ENCODE assay signal across 12 mouse cellular contexts in the genomic region with DNA sequence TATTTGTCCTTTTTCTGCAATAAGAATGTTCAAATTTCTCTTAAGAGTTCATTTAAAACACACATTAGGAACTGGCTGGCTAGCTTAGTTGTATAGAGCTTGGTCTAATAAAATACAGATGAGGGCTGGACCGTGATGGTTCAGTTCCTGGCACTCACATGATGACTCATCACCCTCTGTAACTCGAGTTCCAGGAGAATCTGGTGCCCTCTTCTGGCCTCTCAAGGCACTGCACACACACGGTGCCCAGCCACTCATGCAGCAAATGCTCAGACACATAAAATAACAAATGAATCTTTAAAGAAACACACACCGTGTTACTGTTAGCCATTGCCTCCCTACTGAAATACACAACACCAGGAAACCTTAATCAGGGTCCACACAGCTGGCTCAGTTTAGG.
DNase-seq lines count a peak whose midpoint lies in the region; ATAC-seq and TF ChIP-seq lines count a peak whose summit lies in the region.
"Had no signal": no experiment of that assay in that cellular context is flagged by ENCODE, and none has a peak within 500 bp of the region (broad histone marks: within the 10 kb centered on the region; RNA-seq: fewer than 3 reads in every experiment).

No protein-coding gene starts in this region.

- no peak for TF ChIP-seq POLR2A in ES-Bruce4 (IDR thresholded peaks at IDR 0.05; ENCODE audit: insufficient read depth, low read length)

- no peak overlapping the region for H3K4me2 ChIP-seq in liver, embryonic 14.5 days (ENCODE audit: low read depth)
- H3K4me2 ChIP-seq in liver, embryonic 11.5 days: no peak overlapping the region
- H3K4me2 ChIP-seq: heart, embryonic 15.5 days; midbrain, embryonic 15.5 days had no signal

- H3K27me3 ChIP-seq in liver, embryonic 14.5 days (ENCODE audit: control insufficient read depth, insufficient read depth, low read length): no peaks in the 10 kb centered on the region
- H3K27me3 ChIP-seq in liver, embryonic 11.5 days (replicated peaks; ENCODE audit: control insufficient read depth, insufficient read depth, low read length): no peaks in the 10 kb centered on the region
- H3K27me3 ChIP-seq in ES-Bruce4 (ENCODE audit: control insufficient read depth, insufficient read depth, low read length, poor library complexity, severe bottlenecking): no peaks in the 10 kb centered on the region
- H3K27me3 ChIP-seq: heart, embryonic 15.5 days; midbrain, embryonic 15.5 days had no signal

- H3K9me3 ChIP-seq in liver, embryonic 14.5 days (ENCODE audit: control insufficient read depth, low read length): peaks cover 2% of the 10 kb centered on the region
- H3K9me3 ChIP-seq in liver, embryonic 11.5 days (ENCODE audit: control insufficient read depth, low read length): no peaks in the 10 kb centered on the region
- H3K9me3 ChIP-seq in ES-Bruce4 (replicated peaks; ENCODE audit: control insufficient read depth, insufficient read depth, low read length, poor library complexity, severe bottlenecking): no peaks in the 10 kb centered on the region; the same call in 1 of the 2 replicates
- H3K9me3 ChIP-seq: heart, embryonic 15.5 days; midbrain, embryonic 15.5 days had no signal

- intact Hi-C loops in gastrocnemius, adult 2 months (cut with DNase I): no loop called here
- intact Hi-C loops in gastrocnemius, postnatal 14 days (cut with DNase I; ENCODE audit: low total_unique reads): no loop called here

- TF ChIP-seq EP300 in liver, embryonic 14.5 days (IDR thresholded peaks at IDR 0.05; ENCODE audit: low read depth): no peak
- TF ChIP-seq EP300 in ES-Bruce4 (IDR thresholded peaks at IDR 0.05; ENCODE audit: insufficient read depth, low read depth, low read length): no peak

- no peaks in the 10 kb centered on the region for H3K36me3 ChIP-seq in liver, embryonic 14.5 days (replicated peaks; ENCODE audit: control insufficient read depth, insufficient read depth, low read depth)
- H3K36me3 ChIP-seq in liver, embryonic 11.5 days (ENCODE audit: control insufficient read depth, insufficient read depth, low read length): no peaks in the 10 kb centered on the region
- H3K36me3 ChIP-seq in ES-Bruce4 (ENCODE audit: control insufficient read depth, insufficient read depth, low read length, poor library complexity, severe bottlenecking): no peaks in the 10 kb centered on the region
- H3K36me3 ChIP-seq: heart, embryonic 15.5 days; midbrain, embryonic 15.5 days had no signal

- no peak overlapping the region for H3K27ac ChIP-seq in gastrocnemius, adult 2 months
- H3K27ac ChIP-seq in liver, embryonic 14.5 days: no peak overlapping the region
- H3K27ac ChIP-seq in liver, embryonic 11.5 days (ENCODE audit: low read depth, low read length): no peak overlapping the region
- no peak overlapping the region for H3K27ac ChIP-seq in ES-Bruce4 (ENCODE audit: insufficient read depth, low read length)
- H3K27ac ChIP-seq: heart, embryonic 15.5 days; midbrain, embryonic 15.5 days had no signal

- H3K4me1 ChIP-seq in liver, embryonic 14.5 days (replicated peaks; ENCODE audit: control insufficient read depth in 2 of 2, insufficient read depth in 2 of 2, low read length in 1 of 2): no peaks in the 10 kb centered on the region
- H3K4me1 ChIP-seq in liver, embryonic 11.5 days (replicated peaks; ENCODE audit: control insufficient read depth, insufficient read depth, low read length): no peaks in the 10 kb centered on the region
- H3K4me1 ChIP-seq in ES-Bruce4 (ENCODE audit: control insufficient read depth, insufficient read depth, low read length): no peaks in the 10 kb centered on the region
- H3K4me1 ChIP-seq: midbrain, embryonic 15.5 days had no signal

- H3K4me3 ChIP-seq in gastrocnemius, adult 2 months: no peak overlapping the region
- no peak overlapping the region for H3K4me3 ChIP-seq in liver, embryonic 14.5 days (ENCODE audit: insufficient read depth in 1 of 2, low read depth in 2 of 2, low read length in 2 of 2)
- no peak overlapping the region for H3K4me3 ChIP-seq in liver, embryonic 11.5 days (ENCODE audit: low read depth, low read length)
- H3K4me3 ChIP-seq in ES-Bruce4 (ENCODE audit: low read depth, low read length): no peak overlapping the region
- H3K4me3 ChIP-seq: heart, embryonic 15.5 days; midbrain, embryonic 15.5 days had no signal

- no peak for ATAC-seq in liver, embryonic 14.5 days (ENCODE audit: insufficient read depth)
- ATAC-seq in liver, embryonic 11.5 days (replicated peaks; ENCODE audit: low FRiP score): no peak
- ATAC-seq: CD4-positive, CD25-positive, alpha-beta regulatory T cell, adult 4 months; midbrain, embryonic 15.5 days had no signal

- H3K9ac ChIP-seq in liver, embryonic 14.5 days (replicated peaks): no peak overlapping the region
- H3K9ac ChIP-seq in liver, embryonic 11.5 days (ENCODE audit: low read depth, low read length): no peak overlapping the region
- H3K9ac ChIP-seq in ES-Bruce4 (ENCODE audit: low read depth, poor library complexity, severe bottlenecking): no peak overlapping the region
- H3K9ac ChIP-seq: heart, embryonic 15.5 days; midbrain, embryonic 15.5 days had no signal

- no peak for DNase-seq in gastrocnemius, adult 2 months
- no peak for DNase-seq in gastrocnemius, postnatal 14 days
- DNase-seq in liver, embryonic 14.5 days (ENCODE audit: low read depth in 3 of 3, low spot score in 3 of 3): no peak
- DNase-seq in liver, embryonic 11.5 days (ENCODE audit: low spot score): no peak
- peak; percentile 20 for DNase-seq in forelimb bud, embryonic 11.5 days (ENCODE audit: low read depth, low spot score)
- DNase-seq in right cerebral cortex, adult 18-20 months: no peak
- DNase-seq in left cerebral cortex, adult 11 months (ENCODE audit: low spot score): no peak
- DNase-seq: gastrocnemius, postnatal 36 days had no signal

- peak; percentile 21; the same call in 1 of the 2 replicates for TF ChIP-seq CTCF in gastrocnemius, adult 2 months (IDR thresholded peaks at IDR 0.05)
- peak; percentile 49 for TF ChIP-seq CTCF in liver, embryonic 14.5 days (IDR thresholded peaks at IDR 0.05; ENCODE audit: low read depth)
- peak; percentile 68 for TF ChIP-seq CTCF in ES-Bruce4 (IDR thresholded peaks at IDR 0.05; ENCODE audit: low read depth, low read length)

- WGBS in liver, embryonic 14.5 days (ENCODE audit: insufficient replicate concordance): 44% methylated on average over 4 of the region's 4 CpGs
- WGBS in liver, embryonic 11.5 days: 71% methylated on average over 4 of the region's 4 CpGs
